Mouse (Mus musculus) liver, embryonic 12.5 days (tissue): ENCODE data around the gene H2-M10.6. TPM values are rescaled to one million over a fixed set of nuclear protein-coding genes. Genes with fewer than 3 reads are reported as not detected.
"Not testable (repeated sequence)": the region's sequence is repeated elsewhere in the genome, so short reads cannot be mapped to it uniquely, and the experiment has no call there.

Experiments
- ATAC-seq: fragments of 200-750 bp; cut with Nextera tagmentation; 2 replicates; pipeline ENCODE4 v1.8.0; 2017; ENCODE audit warnings: moderate number of reproducible peaks, mild to moderate bottlenecking, moderate library complexity
- H3K27ac ChIP-seq: fragments of 300-500 bp; sonication (generic); 2 replicates; pipeline ENCODE4 v1.5.1; 2016; ENCODE audit warnings: mild to moderate bottlenecking
- H3K27me3 ChIP-seq: fragments of 300-500 bp; sonication (generic); replicated peaks from 2 replicates; pipeline ENCODE4 v1.6.1; 2016; ENCODE audit warnings: mild to moderate bottlenecking, moderate library complexity
- H3K36me3 ChIP-seq: fragments of 300-500 bp; sonication (generic); 2 replicates; pipeline ENCODE4 v1.6.1; 2016; ENCODE audit warnings: mild to moderate bottlenecking, moderate library complexity
- H3K4me1 ChIP-seq: fragments of 300-500 bp; sonication (generic); 2 replicates; pipeline ENCODE4 v1.6.1; 2016
- H3K4me2 ChIP-seq: fragments of 300-500 bp; sonication (generic); 2 replicates; pipeline ENCODE4 v1.6.1; 2016; ENCODE audit warnings: mild to moderate bottlenecking, moderate library complexity
- H3K4me3 ChIP-seq: fragments of 300-500 bp; sonication (generic); 2 replicates; pipeline ENCODE4 v1.5.1; 2016; ENCODE audit warnings: mild to moderate bottlenecking, moderate library complexity
- H3K9ac ChIP-seq: fragments of 300-500 bp; sonication (generic); 2 replicates; pipeline ENCODE4 v1.6.1; 2016; ENCODE audit warnings: mild to moderate bottlenecking, moderate library complexity
- H3K9me3 ChIP-seq: fragments of 300-500 bp; sonication (generic); replicated peaks from 2 replicates; pipeline ENCODE4 v1.6.1; 2016; ENCODE audit warnings: mild to moderate bottlenecking, moderate library complexity
- WGBS: fragments of 180-500 bp; shearing (Covaris S2); methylation state at CpG from one replicate; pipeline ENCODE4 v1.1.7; 2016; ENCODE audit not compliant: insufficient replicate concordance; 5-methylcytosine and 5-hydroxymethylcytosine counted together
- polyA plus RNA-seq: library from polyadenylated mRNA; unstranded; fragments of >200 nt; fragmentation: Nextera tagmentation; extraction: Ambion mirVana; gene quantifications from 2 replicates; pipeline ENCODE4 v1.2.1, GENCODE M21; 2016

H2-M10.6 gene
- polyA plus RNA-seq, 1 experiment from 2014 or later: not detected

- not testable (repeated sequence) for H3K27ac ChIP-seq, H3K9me3 ChIP-seq, H3K4me1 ChIP-seq, H3K36me3 ChIP-seq, H3K27me3 ChIP-seq, H3K4me2 ChIP-seq, H3K4me3 ChIP-seq, H3K9ac ChIP-seq
- ATAC-seq: peak; percentile 62
- 17% methylated on average over 5 of the region's 5 CpGs for WGBS
Observed at GRCm38 (mm10) chr17:36826002-36826401, 14.0 kb downstream of the H2-M10.6 start.

GRCm38 (mm10) chr17:36828488-36828887 is 16.5 kb downstream of the H2-M10.6 start:
- Histone ChIP-seq H3K4me1 (0 out of 2 replicates have a peak, but pooled peaks cover 5% of the 10 kb centered on the region), H3K4me2 (no peak overlapping the region), H3K36me3 (no peaks in the 10 kb centered on the region), H3K4me3 (no peak overlapping the region), H3K9ac (no peak overlapping the region), H3K9me3 (no peaks in the 10 kb centered on the region), H3K27me3 (peaks cover 19% of the 10 kb centered on the region; the same call in 1 of the 2 replicates), H3K27ac (no peak overlapping the region)
- peak; percentile 42; the same call in 1 of the 2 replicates for ATAC-seq
- WGBS: 52% methylated on average over 2 of the region's 2 CpGs

GRCm38 (mm10) chr17:36830470-36830869 is 18.5 kb downstream of the H2-M10.6 start:
- Histone ChIP-seq H3K9ac (no peak overlapping the region), H3K4me3 (no peak overlapping the region), H3K9me3 (no peaks in the 10 kb centered on the region), H3K27ac (no peak overlapping the region), H3K4me1 (0 out of 2 replicates have a peak, but pooled peaks cover 5% of the 10 kb centered on the region), H3K36me3 (no peaks in the 10 kb centered on the region), H3K4me2 (no peak overlapping the region), H3K27me3 (peaks cover 29% of the 10 kb centered on the region; the same call in 1 of the 2 replicates)
- ATAC-seq: no peak
- WGBS: 56% methylated on average over 3 of the region's 3 CpGs

- Histone ChIP-seq H3K36me3 (no peaks in the 10 kb centered on the region), H3K4me3 (no peak overlapping the region), H3K9ac (no peak overlapping the region), H3K4me1 (peaks cover 22% of the 10 kb centered on the region), H3K27me3 (peaks cover 29% of the 10 kb centered on the region; the same call in 1 of the 2 replicates), H3K9me3 (no peaks in the 10 kb centered on the region), H3K27ac (no peak overlapping the region), H3K4me2 (no peak overlapping the region)
- WGBS: 44% methylated on average over 4 of the region's 4 CpGs
- ATAC-seq: no peak
Observed at GRCm38 (mm10) chr17:36832694-36833093, 20.7 kb downstream of the H2-M10.6 start.

- Histone ChIP-seq H3K9ac (peak overlapping the region; percentile 73), H3K36me3 (no peaks in the 10 kb centered on the region), H3K4me2 (peak overlapping the region; percentile 93), H3K4me3 (peak overlapping the region; percentile 71), H3K27ac (peak overlapping the region; percentile 82), H3K4me1 (peaks cover 25% of the 10 kb centered on the region), H3K27me3 (peaks cover 26% of the 10 kb centered on the region; the same call in 1 of the 2 replicates), H3K9me3 (no peaks in the 10 kb centered on the region)
- peak; percentile 11 for ATAC-seq
- 28% methylated on average over 12 of the region's 12 CpGs for WGBS
Observed at GRCm38 (mm10) chr17:36835591-36836426, 23.8 kb downstream of the H2-M10.6 start.

- Histone ChIP-seq H3K4me1 (peaks cover 25% of the 10 kb centered on the region), H3K4me3 (peak overlapping the region; percentile 71), H3K9me3 (no peaks in the 10 kb centered on the region), H3K36me3 (no peaks in the 10 kb centered on the region), H3K27ac (peak overlapping the region; percentile 82), H3K27me3 (peaks cover 26% of the 10 kb centered on the region; the same call in 1 of the 2 replicates), H3K4me2 (peak overlapping the region; percentile 93), H3K9ac (peak overlapping the region; percentile 73)
- WGBS: 10% methylated on average over 3 of the region's 3 CpGs
- ATAC-seq: peak; percentile 13
Observed at GRCm38 (mm10) chr17:36836427-36836812, 24.4 kb downstream of the H2-M10.6 start.

- H3K27ac ChIP-seq: peak within 1 kb of the TSS; percentile 82
- peak; percentile 98 for ATAC-seq
- under 1% methylated on average over 55 of the region's 58 CpGs for WGBS
- H3K36me3 ChIP-seq: no peaks in the 10 kb centered on the region
- H3K4me1 ChIP-seq: peaks cover 27% of the 10 kb centered on the region
- H3K27me3 ChIP-seq: peaks cover 26% of the 10 kb centered on the region; the same call in 1 of the 2 replicates
- peak within 1 kb of the TSS; percentile 71 for H3K4me3 ChIP-seq
- peak within 1 kb of the TSS; percentile 73 for H3K9ac ChIP-seq
- no peaks in the 10 kb centered on the region for H3K9me3 ChIP-seq
- H3K4me2 ChIP-seq: peak within 1 kb of the TSS; percentile 93
Observed at GRCm38 (mm10) chr17:36836874-36837647, 25.1 kb downstream of the H2-M10.6 start, which contains the start of gene Trim26. TSS of gene Trim26 (plus strand) at chr17:36837134.

GRCm38 (mm10) chr17:36839001-36839400 is 27.0 kb downstream of the H2-M10.6 start:
- H3K4me2 ChIP-seq: no peak overlapping the region
- H3K9me3 ChIP-seq: no peaks in the 10 kb centered on the region
- H3K4me1 ChIP-seq: peaks cover 45% of the 10 kb centered on the region
- H3K27me3 ChIP-seq: peaks cover 12% of the 10 kb centered on the region; the same call in 1 of the 2 replicates
- no peaks in the 10 kb centered on the region for H3K36me3 ChIP-seq
- 36% methylated on average over 5 of the region's 5 CpGs for WGBS
- ATAC-seq: no peak
- H3K4me3 ChIP-seq: no peak overlapping the region
- no peak overlapping the region for H3K27ac ChIP-seq
- H3K9ac ChIP-seq: no peak overlapping the region

- Histone ChIP-seq H3K27ac (no peak overlapping the region), H3K4me1 (peaks cover 54% of the 10 kb centered on the region), H3K36me3 (no peaks in the 10 kb centered on the region), H3K9me3 (no peaks in the 10 kb centered on the region), H3K4me3 (no peak overlapping the region), H3K27me3 (peaks cover 7% of the 10 kb centered on the region; the same call in 1 of the 2 replicates), H3K4me2 (no peak overlapping the region), H3K9ac (no peak overlapping the region)
- no peak for ATAC-seq
- 70% methylated on average over 3 of the region's 3 CpGs for WGBS
Observed at GRCm38 (mm10) chr17:36839931-36840330, 28.0 kb downstream of the H2-M10.6 start.

- H3K4me3 ChIP-seq: no peak overlapping the region
- no peaks in the 10 kb centered on the region for H3K9me3 ChIP-seq
- H3K36me3 ChIP-seq: no peaks in the 10 kb centered on the region
- H3K4me2 ChIP-seq: no peak overlapping the region
- no peak overlapping the region for H3K9ac ChIP-seq
- H3K4me1 ChIP-seq: peaks cover 60% of the 10 kb centered on the region
- no peak for ATAC-seq
- no peak overlapping the region for H3K27ac ChIP-seq
- H3K27me3 ChIP-seq: 0 out of 2 replicates have a peak, but pooled peaks cover 7% of the 10 kb centered on the region
Observed at GRCm38 (mm10) chr17:36840961-36841445, 29.0 kb downstream of the H2-M10.6 start.

- Histone ChIP-seq H3K4me3 (no peak overlapping the region), H3K9ac (no peak overlapping the region), H3K36me3 (no peaks in the 10 kb centered on the region), H3K4me2 (peak overlapping the region; percentile 47), H3K9me3 (no peaks in the 10 kb centered on the region), H3K4me1 (peaks cover 43% of the 10 kb centered on the region), H3K27me3 (0 out of 2 replicates have a peak, but pooled peaks cover 5% of the 10 kb centered on the region), H3K27ac (peak overlapping the region; percentile 28; the same call in 1 of the 2 replicates)
- no peak for ATAC-seq
- 36% methylated on average over 7 of the region's 7 CpGs for WGBS
Observed at GRCm38 (mm10) chr17:36843696-36844095, 31.7 kb downstream of the H2-M10.6 start.
